Mouse (Mus musculus): ENCODE results near the gene 2900011O08Rik.

2900011O08Rik gene

DNA sequence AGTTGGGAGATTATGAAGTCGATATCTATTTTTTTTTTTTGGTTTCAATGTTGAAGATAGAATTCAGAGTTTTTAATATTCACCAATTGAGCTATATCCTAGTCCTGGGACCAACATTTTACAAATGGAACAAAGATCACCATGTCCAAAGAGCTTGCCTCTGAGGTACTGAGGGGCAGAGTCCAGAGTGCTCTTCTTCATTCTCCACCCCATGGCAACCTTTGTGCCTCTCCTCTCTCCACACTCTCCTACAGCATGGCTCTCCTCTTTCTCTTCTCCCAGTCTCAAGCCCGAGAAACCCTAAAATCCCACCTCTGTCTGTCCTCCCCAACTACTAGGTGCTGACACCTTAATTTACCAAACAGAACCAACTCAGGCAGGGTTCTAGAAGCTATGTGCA lies 18.3 kb downstream of the 2900011O08Rik start:
- DNase-seq (ENCODE audit: low spot score in 2 of 2): no peak

GRCm38 (mm10) chr16:14005266-14005665 lies 18.9 kb downstream of the 2900011O08Rik start:
- DNase-seq (ENCODE audit: low spot score in 2 of 2): no peak

DNA sequence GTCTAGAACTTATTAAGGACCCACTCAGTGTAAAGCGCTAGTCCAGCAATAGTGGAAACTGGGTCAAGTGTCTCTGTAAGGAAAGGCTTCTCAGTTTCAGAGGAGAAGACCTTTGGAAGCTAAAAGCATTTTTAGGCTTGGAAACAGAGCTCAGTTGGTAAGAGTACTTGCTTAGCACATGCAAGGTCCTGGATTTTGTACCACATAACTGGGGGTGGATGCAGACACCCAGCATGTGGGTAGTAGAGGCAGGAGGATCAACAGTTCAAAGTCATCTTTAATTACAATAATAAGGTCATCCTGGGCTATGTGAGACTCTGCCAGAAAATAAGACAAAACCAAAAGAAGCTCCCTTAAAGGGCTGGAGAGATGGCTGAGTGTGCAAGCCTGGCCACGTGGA lies 21.7 kb downstream of the 2900011O08Rik start:
- DNase-seq (ENCODE audit: low spot score in 2 of 2): no peak

DNA sequence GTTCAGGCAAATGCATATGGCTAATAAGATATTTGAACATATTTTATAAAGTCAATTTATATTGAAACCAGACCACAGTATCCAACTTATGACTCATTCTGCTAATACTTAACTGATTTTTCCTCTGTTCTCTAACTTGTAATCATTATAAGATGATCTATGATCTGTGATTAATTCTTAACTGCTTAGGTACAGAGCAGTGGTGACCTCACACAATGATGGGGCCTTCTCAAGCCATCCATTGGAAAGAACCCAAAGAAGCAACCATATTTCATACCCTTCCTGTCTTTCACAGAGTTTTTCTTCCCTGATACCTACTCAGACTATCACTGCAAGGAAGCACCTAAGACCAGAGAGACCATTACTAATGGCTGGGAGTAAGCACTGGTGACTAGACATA lies 22.3 kb downstream of the 2900011O08Rik start:
- no peak for DNase-seq (ENCODE audit: low spot score in 2 of 2)

GRCm38 (mm10) chr16:14009966-14010365 lies 23.6 kb downstream of the 2900011O08Rik start:
- DNase-seq (ENCODE audit: low spot score in 2 of 2): no peak

DNA sequence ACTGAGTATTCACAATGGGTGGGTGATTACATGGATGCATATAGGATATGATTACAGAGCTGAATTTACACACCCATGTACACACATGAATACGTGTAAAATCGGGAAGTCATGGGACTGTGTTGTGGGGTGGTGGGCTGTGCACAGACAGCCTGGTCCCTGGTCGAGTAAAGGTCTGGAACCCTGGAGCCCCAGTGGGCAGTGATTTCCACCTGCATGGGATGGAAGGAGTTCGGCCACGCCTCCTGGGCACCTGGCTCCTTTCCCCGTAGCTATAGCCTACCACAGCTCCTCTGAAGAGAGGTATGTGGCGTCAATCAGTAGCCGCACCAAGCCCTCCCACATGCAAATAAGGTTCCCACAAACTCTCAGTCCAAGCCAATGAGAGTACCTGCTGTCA lies 30.9 kb downstream of the 2900011O08Rik start:
- DNase-seq (ENCODE audit: low spot score in 2 of 2): no peak

DNA sequence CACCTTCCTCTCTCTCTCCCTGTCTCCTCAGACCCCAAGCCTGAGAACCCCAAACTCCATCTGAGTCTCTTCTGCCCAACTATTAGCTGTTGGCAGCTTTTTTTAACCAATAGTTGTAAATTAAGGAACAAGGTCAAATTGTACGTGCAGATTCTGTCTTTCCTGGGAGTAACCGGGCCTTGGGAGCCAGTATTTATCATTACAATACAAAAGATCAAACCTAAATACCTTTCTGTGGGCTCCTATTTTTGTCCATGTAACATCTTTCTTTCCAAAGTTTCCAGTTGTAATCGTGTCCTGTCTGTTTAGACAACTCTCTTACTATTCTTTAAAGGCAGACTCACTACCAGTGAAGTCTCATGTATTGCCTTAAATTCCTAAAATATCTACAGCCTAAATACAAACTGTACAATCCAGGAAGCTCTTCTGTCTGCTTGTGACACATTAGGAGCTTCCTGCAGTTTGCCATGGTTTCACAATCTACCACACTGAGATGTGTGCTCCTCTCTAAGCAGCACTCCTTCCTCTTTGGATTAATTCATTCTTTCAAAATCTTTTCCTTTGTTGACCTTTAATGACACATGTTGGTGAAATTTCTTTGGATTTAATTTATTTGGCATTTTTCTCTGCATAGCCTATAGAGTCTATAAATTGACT lies 34.9 kb downstream of the 2900011O08Rik start:
- DNase-seq (ENCODE audit: low spot score in 2 of 2): no peak

GRCm38 (mm10) chr16:14025091-14025990 lies 38.9 kb downstream of the 2900011O08Rik start:
- no peak for DNase-seq (ENCODE audit: low spot score in 2 of 2)

DNA sequence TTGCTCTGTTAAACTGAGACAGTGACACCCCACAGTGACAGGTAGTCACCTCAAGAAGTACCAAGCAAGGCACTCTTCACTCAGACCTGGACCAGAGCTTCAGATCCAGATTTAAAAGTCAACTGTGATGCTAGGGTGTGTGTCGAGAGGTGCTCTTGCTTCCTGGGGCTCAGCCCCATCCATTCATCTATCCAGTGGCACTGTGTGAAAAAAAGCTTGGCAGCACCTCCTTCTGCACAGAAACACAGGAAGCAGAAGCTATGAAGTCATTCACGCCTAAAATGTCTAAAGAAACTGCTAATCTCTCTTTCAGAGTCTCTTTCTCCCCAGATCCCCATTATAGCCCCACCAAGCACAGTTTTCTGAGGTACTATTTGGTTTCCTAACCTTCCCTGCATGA lies 42.7 kb downstream of the 2900011O08Rik start:
- DNase-seq (ENCODE audit: low spot score in 2 of 2): peak in 1 of 2 experiments; percentile 28

GRCm38 (mm10) chr16:14029851-14030250 lies 43.4 kb downstream of the 2900011O08Rik start:
- peak in 1 of 2 experiments; percentile 29 for DNase-seq (ENCODE audit: low spot score in 2 of 2)

DNA sequence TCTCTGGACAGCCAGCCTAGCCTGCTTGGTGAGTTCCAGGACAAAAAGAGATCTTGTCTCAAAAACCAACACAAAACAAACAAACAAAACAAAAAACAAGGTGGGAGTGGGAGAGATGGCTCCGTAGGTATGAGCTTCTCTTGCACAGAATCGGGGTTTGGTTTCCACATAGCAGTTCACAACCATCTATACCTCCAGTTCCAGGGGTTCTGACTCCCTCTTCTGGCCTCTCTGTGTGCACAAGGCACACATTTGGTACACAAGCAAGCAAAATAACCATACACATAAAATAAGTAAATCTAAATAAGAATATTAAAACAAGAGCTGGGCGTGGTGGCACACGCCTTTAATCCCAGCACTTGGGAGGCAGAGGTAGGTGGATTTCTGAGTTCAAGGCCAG lies 44.2 kb downstream of the 2900011O08Rik start:
- DNase-seq (ENCODE audit: low spot score in 2 of 2): no peak

- peak in 1 of 2 experiments; percentile 37 for DNase-seq (ENCODE audit: low spot score in 2 of 2)
Observed at GRCm38 (mm10) chr16:14033076-14033475, 46.7 kb downstream of the 2900011O08Rik start.

GRCm38 (mm10) chr16:14042421-14042820 lies 56.0 kb downstream of the 2900011O08Rik start:
- DNase-seq (ENCODE audit: low spot score in 2 of 2): no peak

DNA sequence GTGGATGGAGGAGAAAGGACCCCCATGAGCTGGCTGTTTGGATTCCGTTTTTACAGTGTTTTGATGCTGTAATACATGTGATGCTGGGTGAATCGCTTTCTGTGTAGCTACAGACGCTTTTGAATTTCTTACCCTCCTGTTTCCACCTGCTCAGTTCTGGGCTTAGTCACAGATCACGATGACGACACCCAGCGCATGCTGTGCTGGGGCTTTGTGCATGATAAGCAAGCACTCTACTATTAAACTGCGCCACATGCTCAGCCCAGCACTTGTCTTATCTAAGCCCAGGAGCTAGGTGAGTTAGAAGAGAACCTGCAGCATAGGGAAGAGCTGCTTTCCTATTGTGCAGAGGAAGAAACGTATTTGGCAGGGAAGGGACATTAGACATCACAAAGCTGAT lies 58.3 kb downstream of the 2900011O08Rik start:
- DNase-seq (ENCODE audit: low spot score in 2 of 2): peak; percentile 33 to 71

- DNase-seq (ENCODE audit: low spot score in 2 of 2): no peak
Observed at GRCm38 (mm10) chr16:14046224-14046756, 59.9 kb downstream of the 2900011O08Rik start.

DNA sequence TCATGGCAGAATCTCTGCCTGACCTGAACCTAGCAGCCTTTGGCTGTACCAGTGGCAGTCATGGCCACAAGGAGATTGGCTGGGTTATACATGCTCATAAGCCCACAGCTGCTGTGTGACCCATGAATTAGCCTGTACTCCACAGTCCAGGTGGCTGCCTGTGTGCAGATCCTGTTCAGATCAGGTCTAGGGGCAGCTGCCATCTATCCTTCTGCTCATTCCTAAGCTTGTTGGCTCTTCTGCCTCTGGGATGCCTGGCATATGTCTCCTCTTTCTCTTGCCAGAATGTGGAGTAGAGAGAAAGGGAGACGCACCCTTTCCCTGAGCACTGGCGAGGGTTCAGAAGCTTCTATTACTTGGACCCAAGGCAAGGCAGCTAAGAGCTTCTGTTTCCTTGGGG lies 65.8 kb downstream of the 2900011O08Rik start:
- DNase-seq (ENCODE audit: low spot score in 2 of 2): no peak

GRCm38 (mm10) chr16:14053116-14053515 lies 66.7 kb downstream of the 2900011O08Rik start:
- no peak for DNase-seq (ENCODE audit: low spot score in 2 of 2)

GRCm38 (mm10) chr16:14055271-14055670 lies 68.9 kb downstream of the 2900011O08Rik start:
- no peak for DNase-seq (ENCODE audit: low spot score in 2 of 2)

DNA sequence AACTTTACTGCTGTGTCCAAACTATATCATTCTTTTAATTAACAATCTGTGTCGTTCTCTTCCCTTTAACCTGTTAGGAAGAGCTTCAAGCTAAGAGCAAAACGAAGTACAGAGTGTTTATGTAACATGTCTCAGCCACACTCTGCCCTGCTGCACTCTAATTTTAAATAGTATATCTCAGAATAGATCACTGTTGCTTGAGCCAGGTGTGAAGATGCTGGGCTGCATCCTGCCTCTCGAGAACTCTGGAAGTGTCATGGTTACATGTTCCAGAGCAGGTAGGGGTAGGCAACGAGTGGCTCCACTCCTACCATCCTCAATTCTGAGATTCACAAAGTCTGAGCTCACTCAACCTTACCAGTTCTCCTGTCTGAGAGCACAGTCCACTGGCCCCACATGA lies 70.3 kb downstream of the 2900011O08Rik start:
- DNase-seq (ENCODE audit: low spot score in 2 of 2): peak; percentile 32 to 40

GRCm38 (mm10) chr16:14058541-14058940 lies 72.1 kb downstream of the 2900011O08Rik start:
- no peak for DNase-seq (ENCODE audit: low spot score in 2 of 2)

DNA sequence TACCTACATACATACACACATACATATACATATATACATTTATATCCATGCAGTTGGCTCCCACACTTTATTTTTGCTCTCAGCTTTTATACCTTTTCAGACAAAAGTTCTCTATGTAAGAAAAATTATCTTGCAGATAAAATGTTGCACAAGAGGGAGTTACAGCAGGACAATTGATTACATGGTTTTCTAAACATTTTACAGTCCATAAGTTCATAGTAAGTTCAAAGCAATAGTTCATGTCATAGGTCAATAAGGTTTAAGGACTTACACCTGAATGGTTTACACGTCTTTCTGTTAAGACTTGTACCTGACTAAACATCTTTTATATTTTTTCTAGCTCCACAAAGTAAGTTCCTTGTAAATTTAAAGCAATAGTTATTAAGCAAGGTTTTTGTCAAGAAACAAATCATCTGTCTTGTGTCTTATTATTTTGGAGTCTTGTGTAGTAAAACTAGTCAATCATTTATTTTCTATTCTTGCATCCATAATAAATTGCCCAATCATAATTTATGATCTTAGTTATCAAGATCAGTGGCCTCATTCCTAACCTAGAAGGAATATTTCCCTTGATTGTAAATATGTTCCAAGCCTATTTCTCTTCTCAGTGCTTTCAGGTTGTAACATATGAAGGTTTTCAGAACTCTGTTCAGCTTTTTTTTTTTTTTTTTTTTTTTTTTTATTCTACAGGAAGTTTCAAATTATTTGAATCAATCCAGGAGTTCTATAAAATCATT lies 72.9 kb downstream of the 2900011O08Rik start:
- DNase-seq (ENCODE audit: low spot score in 2 of 2): no peak

GRCm38 (mm10) chr16:14059869-14060268 lies 73.5 kb downstream of the 2900011O08Rik start:
- DNase-seq (ENCODE audit: low spot score in 2 of 2): no peak

Data from left cerebral cortex, adult 9 months (tissue).